Mouse (Mus musculus) hindbrain, embryonic 13.5 days (tissue): ENCODE results near the gene Ctnna2. TPM values are rescaled to one million over a fixed set of nuclear protein-coding genes. Genes with fewer than 3 reads are reported as not detected.

Source experiments
- ATAC-seq: fragments of 200-750 bp; cut with Nextera tagmentation; 2 replicates; pipeline ENCODE4 v1.8.0; 2017; ENCODE audit warnings: moderate TSS enrichment; ENCODE audit not compliant: low FRiP score
- H3K27ac ChIP-seq: fragments of 300-500 bp; sonication (generic); 2 replicates; pipeline ENCODE4 v1.5.1; 2015; ENCODE audit warnings: inconsistent platforms, mild to moderate bottlenecking, moderate library complexity
- H3K27me3 ChIP-seq: fragments of 300-500 bp; sonication (generic); 2 replicates; pipeline ENCODE4 v1.6.1; 2015; ENCODE audit warnings: mild to moderate bottlenecking, inconsistent platforms
- H3K36me3 ChIP-seq: fragments of 300-500 bp; sonication (generic); 2 replicates; pipeline ENCODE4 v1.6.1; 2015; ENCODE audit warnings: mild to moderate bottlenecking, inconsistent platforms
- H3K4me1 ChIP-seq: fragments of 300-500 bp; sonication (generic); replicated peaks from 2 replicates; pipeline ENCODE4 v1.6.1; 2015; ENCODE audit warnings: inconsistent platforms
- H3K4me2 ChIP-seq: fragments of 300-500 bp; sonication (generic); 2 replicates; pipeline ENCODE4 v1.6.1; 2015; ENCODE audit warnings: inconsistent platforms, mild to moderate bottlenecking, moderate library complexity
- H3K4me3 ChIP-seq: fragments of 300-500 bp; sonication (generic); 2 replicates; pipeline ENCODE4 v1.5.1; 2015; ENCODE audit warnings: mild to moderate bottlenecking, inconsistent platforms
- H3K9ac ChIP-seq: fragments of 300-500 bp; sonication (generic); 2 replicates; pipeline ENCODE4 v1.6.1; 2015; ENCODE audit warnings: mild to moderate bottlenecking, inconsistent platforms
- H3K9me3 ChIP-seq: fragments of 300-500 bp; sonication (generic); 2 replicates; pipeline ENCODE4 v1.6.1; 2016; ENCODE audit warnings: inconsistent platforms
- WGBS: fragments of 180-500 bp; shearing (Covaris S2); methylation state at CpG from one replicate; pipeline ENCODE4 v1.1.7; 2015; 5-methylcytosine and 5-hydroxymethylcytosine counted together
- polyA plus RNA-seq: library from polyadenylated mRNA; unstranded; fragments of >200 nt; fragmentation: Nextera tagmentation; extraction: Ambion mirVana; gene quantifications from 2 replicates; pipeline ENCODE4 v1.2.1, GENCODE M21; 2015

The Ctnna2 gene
- polyA plus RNA-seq, 1 experiment from 2014 or later, result 136 TPM

DNA sequence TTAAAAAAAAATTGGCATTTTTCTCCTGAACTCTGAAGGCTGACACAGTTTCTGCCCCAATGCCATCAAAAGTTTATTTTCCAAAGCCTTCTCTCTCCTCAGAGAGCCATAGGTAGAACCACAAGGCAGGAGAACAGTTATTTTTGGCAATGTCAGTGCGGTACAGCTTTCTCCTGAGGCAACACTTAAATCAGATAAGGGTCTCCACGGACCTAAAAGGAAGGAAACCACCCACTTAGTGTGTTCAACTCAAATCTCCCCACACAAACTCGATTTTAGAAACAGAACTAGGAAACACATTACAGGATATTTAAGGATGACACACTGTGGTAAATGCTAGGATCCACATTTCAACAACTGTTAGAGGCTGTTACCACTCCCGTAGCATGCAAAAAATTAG lies 803.7 kb downstream of the Ctnna2 start:
- no peak for ATAC-seq
- WGBS, result 71% methylated on average over 4 of the region's 4 CpGs
- Histone ChIP-seq H3K9me3 (no peaks in the 10 kb centered on the region), H3K36me3 (no peaks in the 10 kb centered on the region), H3K4me3 (no peak overlapping the region), H3K4me1 (no peaks in the 10 kb centered on the region), H3K27me3 (no peaks in the 10 kb centered on the region), H3K9ac (no peak overlapping the region), H3K4me2 (no peak overlapping the region), H3K27ac (no peak overlapping the region)

DNA sequence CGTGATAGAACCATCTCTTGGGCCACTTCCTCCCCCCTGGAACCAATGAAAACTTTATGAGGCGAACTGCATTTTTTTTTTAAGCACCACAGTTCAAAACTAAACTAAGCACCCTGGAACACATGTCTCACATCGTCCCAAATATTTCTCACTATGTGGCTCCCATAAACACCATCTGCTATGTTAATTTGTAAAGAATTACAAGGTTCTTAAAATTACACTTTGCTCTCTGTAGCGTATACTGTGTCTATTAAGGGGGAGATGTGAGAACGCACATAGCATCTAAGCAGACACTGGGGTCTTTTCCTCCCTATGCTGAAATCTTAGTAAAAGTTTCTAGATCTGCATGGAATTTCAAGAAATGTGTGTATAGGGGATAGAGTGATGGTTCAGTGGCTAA lies 822.5 kb downstream of the Ctnna2 start:
- Histone ChIP-seq H3K4me1 (no peaks in the 10 kb centered on the region), H3K27ac (no peak overlapping the region), H3K9ac (no peak overlapping the region), H3K4me3 (no peak overlapping the region), H3K9me3 (no peaks in the 10 kb centered on the region), H3K36me3 (no peaks in the 10 kb centered on the region), H3K27me3 (no peaks in the 10 kb centered on the region), H3K4me2 (no peak overlapping the region)
- ATAC-seq, result no peak
- 81% methylated on average over 5 of the region's 5 CpGs for WGBS

DNA sequence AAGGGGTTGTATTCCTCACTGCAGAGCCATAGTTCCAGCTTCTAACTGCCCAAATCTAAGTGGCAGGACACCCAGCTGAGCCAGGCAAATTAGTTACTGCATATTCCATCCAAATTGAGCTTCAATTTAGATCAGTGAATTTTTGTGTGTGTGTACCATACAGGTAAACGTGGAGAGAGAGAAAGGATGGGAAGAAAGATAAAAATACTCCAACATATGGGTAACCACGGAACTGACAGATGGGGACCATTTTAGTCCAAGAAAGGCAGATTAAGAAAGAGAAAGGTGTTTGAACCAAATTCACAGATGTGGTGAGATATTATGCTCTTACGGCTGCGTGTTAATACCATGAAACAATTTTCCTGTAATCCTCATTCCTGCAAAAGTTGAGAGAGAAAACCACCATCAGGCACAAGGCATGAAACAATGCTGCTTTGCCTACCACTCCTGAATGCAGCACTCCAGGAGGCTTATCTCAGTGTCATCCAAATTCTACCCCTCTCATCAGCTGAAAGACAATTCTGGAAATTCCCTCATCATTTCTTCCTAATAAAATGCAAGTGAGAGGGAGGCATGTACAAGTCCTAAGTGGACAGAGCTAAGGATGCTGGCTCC lies 840.1 kb downstream of the Ctnna2 start:
- ATAC-seq, result no peak
- 91% methylated on average over 4 of the region's 4 CpGs for WGBS

DNA sequence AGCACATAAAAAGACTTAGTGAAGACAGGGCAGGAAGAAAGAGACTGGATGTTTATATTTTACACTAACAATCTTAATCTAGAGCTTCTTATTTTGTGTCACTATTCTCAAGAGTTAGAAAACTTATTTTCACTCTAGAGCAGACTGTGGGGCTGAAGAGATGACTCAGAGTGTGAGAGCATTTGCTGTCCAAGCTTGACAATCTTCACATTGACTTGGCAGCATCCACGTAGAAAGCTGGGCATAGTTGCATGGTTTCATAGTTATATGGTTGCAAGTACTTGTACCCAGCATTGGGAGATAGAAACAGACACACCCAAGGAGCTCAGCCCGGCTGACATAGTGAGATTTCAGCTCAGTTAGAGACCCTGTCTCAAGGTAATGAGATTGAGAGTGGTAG lies 858.6 kb downstream of the Ctnna2 start:
- Histone ChIP-seq H3K4me1 (no peaks in the 10 kb centered on the region), H3K36me3 (no peaks in the 10 kb centered on the region), H3K27me3 (no peaks in the 10 kb centered on the region), H3K27ac (no peak overlapping the region), H3K9me3 (no peaks in the 10 kb centered on the region), H3K4me2 (no peak overlapping the region), H3K4me3 (no peak overlapping the region), H3K9ac (no peak overlapping the region)
- ATAC-seq, result no peak
- WGBS, result 77% methylated on average over 2 of the region's 2 CpGs

More for the DNA sequence above, 840.1 kb downstream of the Ctnna2 start:
- Histone ChIP-seq H3K4me1 (no peaks in the 10 kb centered on the region), H3K4me3 (no peak overlapping the region), H3K27me3 (no peaks in the 10 kb centered on the region), H3K9me3 (no peaks in the 10 kb centered on the region), H3K27ac (no peak overlapping the region), H3K36me3 (no peaks in the 10 kb centered on the region), H3K9ac (no peak overlapping the region), H3K4me2 (no peak overlapping the region)

DNA sequence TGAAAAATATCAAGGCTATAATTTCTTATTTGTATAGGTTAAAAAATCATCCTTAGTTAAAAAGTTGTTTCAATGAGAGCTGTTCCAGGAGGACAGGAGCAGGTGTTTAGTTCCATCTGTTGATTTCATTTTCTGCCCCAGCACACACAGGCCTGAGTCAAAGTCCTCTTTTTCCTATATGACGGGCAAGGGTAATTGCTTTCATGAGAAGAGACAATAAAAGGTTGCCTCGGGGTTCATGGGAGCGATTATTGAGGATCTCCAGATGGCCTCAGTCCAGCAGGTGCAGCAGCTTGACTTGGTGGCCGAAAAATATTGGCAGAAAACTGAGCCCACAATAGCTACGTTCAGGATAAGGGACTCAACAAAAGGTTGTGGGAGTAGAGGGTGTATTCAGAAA lies 859.0 kb downstream of the Ctnna2 start:
- 31% methylated on average over 5 of the region's 5 CpGs for WGBS
- H3K27me3 ChIP-seq, result no peaks in the 10 kb centered on the region
- no peak overlapping the region for H3K4me3 ChIP-seq
- H3K36me3 ChIP-seq, result no peaks in the 10 kb centered on the region
- no peak overlapping the region for H3K27ac ChIP-seq
- H3K4me1 ChIP-seq, result no peaks in the 10 kb centered on the region
- H3K4me2 ChIP-seq, result no peak overlapping the region
- no peak for ATAC-seq
- no peak overlapping the region for H3K9ac ChIP-seq
- no peaks in the 10 kb centered on the region for H3K9me3 ChIP-seq

DNA sequence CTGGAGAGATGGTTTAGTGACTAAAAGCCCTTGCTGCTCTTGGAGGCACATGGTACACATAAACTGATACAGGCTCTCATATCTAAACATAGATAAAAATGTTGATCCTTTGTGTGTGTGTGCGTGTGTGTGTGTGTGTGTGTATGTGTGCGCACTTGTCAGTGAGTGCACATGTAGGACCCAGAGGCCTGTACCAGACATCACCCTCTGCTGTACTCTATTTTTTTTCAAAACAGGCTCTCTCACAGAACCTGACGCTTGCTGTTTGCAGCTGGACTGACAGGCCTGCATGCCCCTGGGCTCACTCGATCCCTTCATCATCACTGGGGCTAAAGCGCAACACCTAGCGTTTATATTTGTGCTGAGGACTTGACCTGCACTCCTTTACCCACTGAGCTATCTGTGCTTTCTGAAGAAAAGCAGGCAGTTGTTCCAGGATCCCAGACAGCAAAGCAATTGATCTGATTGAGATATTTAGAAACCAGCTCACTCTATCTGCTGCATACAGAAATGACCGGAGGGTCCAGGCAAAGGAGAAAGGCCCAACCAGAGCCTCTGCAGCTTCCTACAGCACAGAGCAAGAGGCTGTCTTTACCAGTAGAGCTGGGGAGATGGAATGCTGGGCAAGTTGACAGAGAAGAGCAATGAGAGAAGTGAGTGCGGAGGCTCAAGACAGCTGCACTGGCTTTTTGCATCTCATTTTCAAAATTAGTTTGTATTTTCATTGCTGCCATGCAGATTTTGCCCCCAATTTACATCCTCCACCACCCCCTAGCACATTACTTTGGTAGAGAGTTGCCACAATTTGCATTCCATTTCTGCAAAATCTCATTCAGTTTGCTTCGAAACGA lies 870.2 kb downstream of the Ctnna2 start:
- no peak overlapping the region for H3K4me2 ChIP-seq
- H3K9me3 ChIP-seq, result no peaks in the 10 kb centered on the region
- H3K27me3 ChIP-seq, result no peaks in the 10 kb centered on the region
- 0 out of 2 replicates have a peak, but pooled peaks have one; percentile 17 for ATAC-seq
- WGBS, result 73% methylated on average over 10 of the region's 10 CpGs
- H3K36me3 ChIP-seq, result 0 out of 2 replicates have a peak, but pooled peaks cover 1% of the 10 kb centered on the region
- peak overlapping the region; percentile 74 for H3K27ac ChIP-seq
- H3K4me3 ChIP-seq, result no peak overlapping the region
- H3K4me1 ChIP-seq, result peaks cover 18% of the 10 kb centered on the region
- no peak overlapping the region for H3K9ac ChIP-seq

DNA sequence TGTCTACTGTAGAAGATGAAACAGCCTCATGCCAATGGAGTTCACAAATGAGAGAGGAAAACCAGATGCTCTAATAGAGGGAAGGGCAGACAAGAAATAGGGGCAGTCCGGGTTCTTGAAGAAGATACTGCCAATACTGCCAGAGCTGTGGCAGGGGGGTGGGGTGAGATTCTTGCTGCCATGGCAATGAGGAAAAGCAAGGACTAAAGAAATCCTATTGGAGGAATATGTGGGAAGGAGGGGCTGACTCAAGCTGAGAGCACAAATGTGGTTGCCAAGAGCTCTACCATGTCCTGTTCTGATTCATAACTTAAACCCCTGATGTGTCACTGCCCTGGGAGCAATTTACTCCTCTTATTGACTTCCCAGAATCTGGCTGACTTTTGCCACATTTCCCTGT lies 878.5 kb downstream of the Ctnna2 start:
- Histone ChIP-seq H3K27me3 (no peaks in the 10 kb centered on the region), H3K4me1 (peaks cover 5% of the 10 kb centered on the region), H3K4me3 (no peak overlapping the region), H3K9me3 (no peaks in the 10 kb centered on the region), H3K9ac (no peak overlapping the region), H3K27ac (no peak overlapping the region), H3K4me2 (no peak overlapping the region), H3K36me3 (no peaks in the 10 kb centered on the region)
- peak; percentile 39; the same call in 1 of the 2 replicates for ATAC-seq
- WGBS, result 30% methylated on average over 1 of the region's 1 CpGs

DNA sequence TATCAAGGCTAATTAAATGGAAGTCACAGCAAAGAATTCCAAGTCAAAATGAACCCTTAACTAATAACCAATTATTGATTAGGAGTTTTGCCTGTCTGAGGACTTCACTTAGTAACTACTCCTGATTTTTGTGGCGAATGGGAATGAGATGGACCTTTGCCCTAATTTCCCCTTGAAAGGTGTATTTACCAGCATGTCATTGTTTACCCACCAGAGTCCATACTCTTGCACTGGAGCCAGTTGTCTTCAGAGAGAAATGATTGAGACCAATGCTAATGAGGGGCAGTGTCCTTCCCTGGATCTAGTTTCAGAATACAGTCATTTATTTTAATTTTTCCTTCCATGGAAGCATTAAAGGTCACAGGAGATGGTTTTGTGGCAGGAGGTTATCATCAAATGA lies 881.0 kb downstream of the Ctnna2 start:
- no peak overlapping the region for H3K4me2 ChIP-seq
- H3K9ac ChIP-seq, result no peak overlapping the region
- no peaks in the 10 kb centered on the region for H3K36me3 ChIP-seq
- no peak overlapping the region for H3K4me3 ChIP-seq
- H3K27ac ChIP-seq, result no peak overlapping the region
- ATAC-seq, result no peak
- H3K27me3 ChIP-seq, result no peaks in the 10 kb centered on the region
- H3K9me3 ChIP-seq, result no peaks in the 10 kb centered on the region
- whole genome bisulfite sequencing, result 94% methylated on average over 1 of the region's 1 CpGs
- peaks cover 5% of the 10 kb centered on the region for H3K4me1 ChIP-seq

DNA sequence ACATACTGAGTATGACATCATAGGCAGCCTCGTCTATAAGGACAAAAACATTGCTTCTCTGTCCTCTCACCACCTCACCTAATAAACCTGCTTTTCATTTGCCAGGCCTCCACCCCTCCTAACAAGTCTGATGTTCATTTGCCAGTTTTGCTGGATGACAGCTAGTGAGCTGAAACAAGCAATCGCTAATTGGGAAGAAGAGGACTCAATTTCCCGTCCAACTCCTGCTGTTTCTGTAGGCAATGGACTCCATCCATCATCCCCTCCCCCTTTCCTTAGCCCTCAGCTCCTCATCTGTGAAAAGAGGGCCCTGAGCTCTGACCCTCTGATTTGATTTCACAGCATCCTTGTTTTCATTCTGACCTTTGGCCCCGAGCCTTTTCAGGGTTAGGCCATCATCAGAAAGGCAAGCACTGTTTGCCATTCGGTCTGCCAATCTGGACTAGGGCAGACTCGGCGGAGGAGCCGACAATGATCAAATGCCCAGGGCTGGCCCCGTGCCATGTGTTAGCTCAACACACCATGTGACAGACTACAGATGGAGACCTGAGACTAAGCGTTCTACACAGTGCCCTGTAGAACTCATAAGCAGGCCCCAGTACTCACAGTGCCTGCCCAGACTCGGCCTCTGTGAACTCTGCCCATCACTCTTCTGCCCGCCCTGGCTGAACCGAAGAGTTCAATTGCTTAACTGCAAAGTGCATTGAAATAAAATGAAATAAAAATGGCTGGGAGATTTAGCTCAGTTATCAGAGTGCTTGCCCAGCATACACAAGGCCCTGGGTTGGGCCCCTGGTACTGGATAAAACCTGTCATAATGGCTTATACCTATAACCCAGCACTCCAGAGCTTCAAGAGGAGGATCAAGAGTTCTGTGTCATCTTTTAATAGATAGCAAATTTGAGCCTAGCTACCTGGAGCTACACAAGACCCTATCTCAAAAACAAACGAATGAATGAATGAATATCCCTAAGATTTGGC lies 903.8 kb downstream of the Ctnna2 start:
- WGBS, result 20% methylated on average over 14 of the region's 14 CpGs
- H3K9ac ChIP-seq, result no peak overlapping the region
- H3K9me3 ChIP-seq, result no peaks in the 10 kb centered on the region
- ATAC-seq, result peak; percentile 97
- no peaks in the 10 kb centered on the region for H3K36me3 ChIP-seq
- H3K4me3 ChIP-seq, result no peak overlapping the region
- no peak overlapping the region for H3K4me2 ChIP-seq
- H3K4me1 ChIP-seq, result peaks cover 13% of the 10 kb centered on the region
- no peak overlapping the region; the same call in 1 of the 2 replicates for H3K27ac ChIP-seq
- no peaks in the 10 kb centered on the region for H3K27me3 ChIP-seq

DNA sequence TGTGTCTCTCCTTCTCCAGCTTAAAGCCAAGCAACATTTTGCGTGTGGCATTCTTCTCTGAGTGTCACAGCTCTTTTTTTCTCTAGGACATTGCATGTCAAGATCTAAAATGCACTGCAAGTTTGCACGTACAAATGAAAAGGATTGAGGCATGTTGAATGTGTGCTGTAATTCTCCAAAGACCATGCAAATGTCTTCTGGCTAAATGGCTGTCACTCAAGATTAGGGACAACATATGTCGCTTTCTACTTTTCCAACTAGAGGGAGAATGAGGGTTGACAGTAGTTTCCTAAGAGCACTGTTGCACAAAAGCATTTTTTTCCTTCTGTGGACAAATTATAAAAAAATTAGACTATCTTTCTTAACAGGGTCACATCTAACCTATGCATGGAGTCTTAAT lies 909.9 kb downstream of the Ctnna2 start:
- WGBS, result 42% methylated on average over 3 of the region's 3 CpGs
- Histone ChIP-seq H3K4me1 (no peaks in the 10 kb centered on the region; the same call in 1 of the 2 replicates), H3K27ac (no peak overlapping the region), H3K27me3 (no peaks in the 10 kb centered on the region), H3K4me2 (no peak overlapping the region), H3K9me3 (no peaks in the 10 kb centered on the region), H3K9ac (no peak overlapping the region), H3K4me3 (no peak overlapping the region), H3K36me3 (no peaks in the 10 kb centered on the region)
- ATAC-seq, result no peak

DNA sequence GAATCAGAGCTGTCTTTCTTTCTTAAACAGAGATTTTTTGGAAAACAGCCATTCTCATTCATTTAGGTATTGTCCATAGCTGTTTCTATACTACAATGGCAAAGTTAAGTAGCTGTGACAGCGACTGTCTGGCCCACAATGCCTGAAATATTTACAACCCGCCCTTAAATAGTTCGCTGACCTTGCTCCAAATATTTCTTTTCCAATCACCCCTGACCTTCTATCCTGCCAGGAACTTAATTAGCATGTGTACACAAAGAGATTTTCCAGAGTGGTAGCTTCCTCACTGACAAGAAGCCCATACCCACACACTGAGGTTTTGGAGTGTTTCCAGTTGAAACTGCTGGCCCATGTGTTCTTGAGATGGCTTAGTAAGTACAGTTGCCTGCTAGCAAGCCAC lies 928.8 kb downstream of the Ctnna2 start:
- H3K4me3 ChIP-seq, result no peak overlapping the region
- WGBS, result 13% methylated on average over 3 of the region's 3 CpGs
- peak; percentile 85 for ATAC-seq
- H3K9me3 ChIP-seq, result no peaks in the 10 kb centered on the region
- no peak overlapping the region for H3K27ac ChIP-seq
- peaks cover 9% of the 10 kb centered on the region; the same call in 1 of the 2 replicates for H3K4me1 ChIP-seq
- H3K4me2 ChIP-seq, result no peak overlapping the region
- no peaks in the 10 kb centered on the region for H3K36me3 ChIP-seq
- no peak overlapping the region for H3K9ac ChIP-seq
- H3K27me3 ChIP-seq, result no peaks in the 10 kb centered on the region

DNA sequence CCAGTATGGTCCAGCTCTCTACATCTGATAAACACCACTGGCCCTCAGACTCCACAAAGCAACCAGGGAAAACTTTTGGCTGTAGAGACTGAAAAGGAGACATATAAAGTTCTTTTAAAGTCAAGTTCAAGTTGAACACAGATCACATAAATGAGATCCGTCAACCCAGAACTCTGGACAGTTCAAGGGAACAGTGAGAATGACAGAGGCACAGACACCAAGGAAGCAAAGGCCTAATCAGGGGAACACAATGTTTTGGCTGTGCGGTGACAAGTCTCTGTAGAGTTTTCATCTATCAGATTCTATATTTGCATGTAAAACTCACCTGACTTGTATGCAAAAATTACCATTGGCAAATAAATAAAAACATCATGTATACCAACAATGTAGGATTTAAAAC lies 929.3 kb downstream of the Ctnna2 start:
- 39% methylated on average over 2 of the region's 2 CpGs for WGBS
- Histone ChIP-seq H3K27ac (no peak overlapping the region), H3K4me1 (peaks cover 9% of the 10 kb centered on the region; the same call in 1 of the 2 replicates), H3K9me3 (no peaks in the 10 kb centered on the region), H3K36me3 (no peaks in the 10 kb centered on the region), H3K27me3 (no peaks in the 10 kb centered on the region), H3K9ac (no peak overlapping the region), H3K4me2 (no peak overlapping the region), H3K4me3 (no peak overlapping the region)
- no peak for ATAC-seq
